Mouse (Mus musculus): Measurements from ENCODE around the gene Tulp1. TPM values are rescaled to one million over a fixed set of nuclear protein-coding genes. Genes with fewer than 3 reads are reported as not detected.
A peak's percentile ranks its signal among the peaks of the same experiment; 100 is the strongest.
"Not testable (repeated sequence)": the region's sequence is repeated elsewhere in the genome, so short reads cannot be mapped to it uniquely, and the experiment has no call there.

Gene Tulp1
- 1 to 10 TPM in 1 of 4 experiments, not detected in 3; 1.2 TPM for total RNA-seq (2022)

DNA sequence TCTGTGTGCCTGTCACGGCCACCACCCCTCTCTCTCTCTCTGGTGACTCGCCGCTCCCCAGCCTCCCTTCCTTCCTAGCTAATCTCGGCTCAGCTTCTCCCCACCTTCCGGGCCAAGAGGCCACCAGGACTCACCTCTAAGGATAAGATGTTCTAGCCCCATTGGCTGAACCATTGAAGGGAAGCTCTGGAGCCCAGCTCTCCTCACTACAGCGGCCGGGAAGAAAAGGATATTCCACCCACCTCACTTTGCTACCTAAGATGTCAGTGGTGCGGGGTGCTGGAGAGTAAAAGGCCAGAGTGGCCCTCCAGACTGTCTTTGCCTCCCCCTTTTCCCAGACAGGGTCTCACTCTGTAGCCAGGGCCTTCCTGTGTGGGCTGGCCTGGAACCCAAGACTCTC, at the start of gene Tulp1:
Gene Tulp1 (minus strand): TSS at position 101 of the 400 bp plus-strand sequence.
- no peak for DNase-seq (ENCODE audit: low spot score in 2 of 2)

DNA sequence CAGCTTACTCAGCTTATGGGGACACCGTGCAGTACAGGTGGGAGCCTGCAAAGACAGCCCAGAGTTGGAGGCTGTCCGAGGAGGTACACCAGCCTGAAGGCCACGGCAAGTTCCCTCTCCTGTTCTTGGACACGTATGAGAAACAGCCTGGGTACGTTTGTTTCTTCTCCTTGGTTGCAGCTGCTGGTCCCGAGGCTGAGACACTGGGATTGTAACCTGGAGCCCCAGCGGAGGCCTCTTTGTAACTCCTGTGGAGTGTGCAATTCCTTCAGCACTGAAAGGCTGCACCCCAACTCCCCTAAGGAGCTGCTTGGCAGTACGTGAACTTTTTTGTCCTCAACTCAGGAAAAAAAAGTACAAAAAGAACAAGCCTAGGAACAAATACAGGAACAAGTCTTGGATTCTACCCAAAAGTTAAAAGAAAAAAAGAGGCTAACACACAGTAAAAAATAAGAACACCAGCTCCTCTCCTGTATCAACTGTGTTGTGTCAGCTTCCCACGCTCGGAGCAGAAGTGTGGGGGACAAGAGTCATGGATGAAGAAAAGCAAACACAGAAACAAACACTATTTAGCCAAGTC, 46.4 kb upstream of the Tulp1 start:
- no peak for DNase-seq (ENCODE audit: low spot score in 2 of 2)

DNA sequence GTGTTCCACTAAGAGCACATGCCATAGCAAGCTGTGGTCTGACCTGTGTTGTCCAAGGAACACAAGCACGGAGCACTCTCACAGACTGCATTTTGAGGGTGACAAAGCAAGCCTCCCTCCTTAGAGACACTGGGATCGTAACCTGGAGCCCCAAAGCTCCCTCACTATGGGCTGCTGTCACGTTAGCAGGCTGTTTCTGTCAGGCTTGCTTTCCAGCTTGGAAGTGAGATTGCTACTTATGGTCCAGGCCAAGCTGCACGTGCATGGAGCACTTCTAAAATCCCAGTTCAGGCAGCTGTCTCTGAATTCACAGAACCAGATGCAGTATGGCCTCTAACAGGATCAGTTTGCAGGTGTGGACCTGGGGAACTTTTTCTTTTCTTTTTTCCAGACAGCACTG, 45.7 kb upstream of the Tulp1 start:
- DNase-seq (ENCODE audit: low spot score in 2 of 2), result no peak

DNA sequence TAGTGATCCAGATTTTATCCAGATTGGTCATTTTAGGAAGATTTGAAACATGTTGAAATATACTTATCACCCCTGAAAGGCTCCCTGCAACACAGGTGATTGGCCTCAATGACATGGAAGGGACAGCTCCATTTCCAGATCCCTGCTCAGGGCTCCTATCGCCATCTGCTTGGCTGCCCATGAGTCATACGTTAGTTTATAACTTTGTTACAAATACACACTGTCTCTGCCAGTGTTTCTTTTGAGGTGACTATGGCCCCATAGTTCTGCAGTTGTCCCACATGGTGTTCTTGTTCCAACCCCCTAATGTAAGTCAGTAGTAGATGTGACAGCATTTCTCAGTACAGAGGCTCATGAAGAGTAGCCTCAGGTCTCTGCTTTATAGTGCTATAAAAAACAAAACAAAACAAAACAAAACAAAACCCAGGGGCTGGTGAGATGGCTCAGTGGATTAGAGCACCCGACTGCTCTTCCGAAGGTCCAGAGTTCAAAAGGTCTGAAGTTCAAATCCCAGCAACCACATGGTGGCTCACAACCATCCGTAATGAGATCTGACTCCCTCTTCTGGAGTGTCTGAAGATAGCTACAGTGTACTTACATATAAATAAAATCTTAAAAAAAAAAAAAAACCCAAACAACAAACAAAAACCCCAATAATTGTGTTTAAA, 43.4 kb upstream of the Tulp1 start:
- DNase-seq (ENCODE audit: low spot score in 2 of 2), result no peak

DNA sequence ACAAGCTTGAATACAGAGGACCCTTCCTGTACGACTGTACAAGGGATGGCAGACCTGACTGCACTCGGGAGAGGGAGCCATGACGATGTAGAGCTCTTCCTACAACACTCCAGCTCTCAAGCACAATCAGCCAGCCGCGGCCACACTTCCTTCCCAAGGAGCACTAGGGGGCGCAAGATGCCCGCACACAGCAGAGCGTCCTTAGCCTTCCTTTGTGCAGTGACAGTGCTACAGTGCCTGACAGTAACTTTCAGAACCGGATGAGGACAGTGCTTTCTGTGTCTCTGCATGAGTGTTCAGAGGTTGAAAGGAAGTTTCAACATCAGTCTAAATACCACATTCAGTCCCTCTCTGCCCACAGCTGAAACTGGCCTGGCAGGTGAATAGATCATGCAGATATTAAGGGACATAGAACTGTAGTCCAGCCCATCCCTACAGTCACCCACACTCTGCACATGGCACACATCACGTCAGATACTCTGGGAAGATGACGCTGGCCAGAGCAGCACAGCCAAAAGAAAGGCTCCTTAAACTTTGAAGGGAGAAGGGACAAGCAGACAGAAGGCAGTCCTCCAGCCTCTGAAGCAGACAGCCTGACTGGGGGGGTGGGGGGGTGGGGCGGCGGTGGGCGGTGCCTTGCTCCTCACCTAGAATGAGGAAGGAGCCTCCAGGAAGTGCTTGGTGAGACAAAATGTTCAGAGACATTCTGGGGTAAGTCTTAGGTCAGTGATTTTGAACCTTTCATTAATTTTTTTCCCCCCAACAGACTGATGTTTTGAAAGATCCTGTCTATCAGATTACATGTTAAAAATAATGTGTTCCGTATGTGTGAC, 42.6 kb upstream of the Tulp1 start:
- DNase-seq (ENCODE audit: low spot score in 2 of 2), result peak; percentile 70 to 89

DNA sequence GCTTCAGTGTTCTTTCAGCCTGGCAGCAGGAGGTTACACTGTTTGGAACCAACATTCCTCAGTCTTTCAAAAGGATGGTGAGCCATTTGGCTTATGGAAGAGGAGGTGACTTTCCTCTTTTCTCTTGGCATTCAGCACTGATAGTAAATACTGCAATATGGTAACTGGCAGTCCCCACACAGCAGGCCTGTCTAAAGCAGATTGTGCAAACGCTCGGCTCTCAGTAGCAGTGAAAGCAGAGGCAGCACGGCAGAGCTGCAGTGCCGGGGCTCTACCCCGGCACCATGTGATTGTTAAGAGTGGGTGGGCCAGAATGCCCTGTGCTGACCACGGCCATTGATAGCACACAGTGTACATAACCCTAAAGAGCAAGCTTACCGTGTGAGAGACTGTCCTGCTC, 41.4 kb upstream of the Tulp1 start:
- DNase-seq (ENCODE audit: low spot score in 2 of 2), result peak; percentile 68

DNA sequence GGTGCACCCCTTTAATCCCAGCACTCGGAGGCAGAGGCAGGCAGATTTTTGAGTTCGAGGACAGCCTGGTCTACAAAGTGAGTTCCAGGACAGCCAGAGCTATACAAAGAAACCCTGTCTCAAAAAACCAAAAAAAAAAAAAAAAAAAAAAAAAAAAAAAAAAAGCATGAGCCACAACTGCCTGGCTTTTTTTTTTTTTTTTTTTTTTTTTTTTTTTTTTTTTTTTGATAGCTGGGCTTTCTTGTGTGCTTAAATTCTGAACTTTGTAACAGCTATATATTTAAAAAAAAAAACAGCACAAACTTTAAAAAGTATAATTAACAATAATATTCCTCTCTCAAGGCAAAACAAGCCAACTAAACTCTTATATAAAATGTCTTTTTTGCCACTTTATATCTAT, 39.7 kb upstream of the Tulp1 start:
- not testable (repeated sequence) for DNase-seq (ENCODE audit: low spot score in 2 of 2)

DNA sequence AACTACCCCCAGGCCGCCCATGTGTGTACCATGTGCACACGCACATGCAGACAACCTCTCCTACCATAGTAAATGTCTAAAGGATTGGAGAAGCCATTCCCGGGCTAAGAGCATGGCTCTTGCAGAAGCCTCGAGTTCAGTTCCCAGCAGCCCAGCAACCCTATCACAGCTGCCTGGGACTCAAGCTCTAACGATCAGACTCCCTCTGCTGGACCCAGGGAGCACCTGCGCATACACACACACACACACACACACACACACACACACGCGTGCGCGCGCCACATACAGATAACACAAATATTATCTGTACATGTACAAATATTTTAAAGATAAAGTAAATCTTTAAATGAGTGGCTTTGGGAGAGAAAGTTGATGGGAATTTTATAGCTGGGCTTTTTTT, 39.3 kb upstream of the Tulp1 start:
- no peak for DNase-seq (ENCODE audit: low spot score in 2 of 2)

DNA sequence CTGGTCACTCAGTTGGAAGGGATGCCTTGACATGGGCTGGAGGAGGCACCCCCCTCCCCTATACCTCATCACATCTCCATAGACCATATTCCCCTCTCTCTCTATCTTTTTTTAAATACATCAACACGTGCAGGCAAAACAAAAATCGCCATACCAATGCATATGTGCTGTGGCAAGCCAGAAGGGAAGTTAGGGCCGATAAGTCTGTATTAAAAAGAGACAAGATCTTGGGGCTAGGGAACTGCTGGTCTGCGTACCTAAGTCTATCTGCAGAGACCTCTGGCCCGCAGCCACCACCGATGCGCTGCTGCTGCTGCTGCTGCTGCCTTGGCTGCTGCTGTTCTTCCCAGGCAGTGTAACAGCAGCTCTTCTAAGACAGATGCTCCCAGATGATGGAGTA, 30.0 kb upstream of the Tulp1 start:
- DNase-seq (ENCODE audit: low spot score in 2 of 2), result no peak

DNA sequence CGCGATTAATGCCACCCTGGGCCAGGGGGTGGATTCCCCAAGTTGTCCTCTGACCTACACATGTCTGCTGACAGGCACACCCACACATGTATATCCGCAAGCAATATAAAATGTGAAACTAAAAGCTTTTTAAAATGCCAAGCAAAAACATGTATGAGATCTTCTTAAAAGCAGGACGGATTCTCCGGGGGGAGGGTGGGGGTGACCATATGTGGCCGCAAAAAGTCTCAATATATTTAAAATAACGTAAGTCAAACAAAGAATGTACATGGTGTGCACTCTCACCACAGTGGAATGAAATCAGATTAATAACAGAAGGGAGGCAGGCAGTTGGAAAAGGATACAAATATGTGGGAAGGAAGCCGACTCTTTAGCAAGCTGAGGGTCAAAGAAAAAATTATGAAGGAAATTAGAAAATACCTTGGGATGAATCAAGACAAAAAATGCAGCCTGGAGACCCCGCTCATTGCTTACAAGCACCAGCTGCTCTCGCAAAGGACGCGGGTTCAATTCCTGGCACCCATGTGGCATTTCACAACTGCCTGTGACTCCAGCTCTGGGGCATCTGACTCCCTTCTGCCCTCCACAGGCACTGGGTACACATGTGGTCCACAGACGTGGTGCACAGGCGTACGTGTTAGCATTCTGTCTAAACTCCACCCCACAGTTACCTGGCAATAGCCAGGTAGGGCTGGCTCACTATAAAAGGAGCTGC, 29.2 kb upstream of the Tulp1 start:
- no peak for DNase-seq (ENCODE audit: low spot score in 2 of 2)

DNA sequence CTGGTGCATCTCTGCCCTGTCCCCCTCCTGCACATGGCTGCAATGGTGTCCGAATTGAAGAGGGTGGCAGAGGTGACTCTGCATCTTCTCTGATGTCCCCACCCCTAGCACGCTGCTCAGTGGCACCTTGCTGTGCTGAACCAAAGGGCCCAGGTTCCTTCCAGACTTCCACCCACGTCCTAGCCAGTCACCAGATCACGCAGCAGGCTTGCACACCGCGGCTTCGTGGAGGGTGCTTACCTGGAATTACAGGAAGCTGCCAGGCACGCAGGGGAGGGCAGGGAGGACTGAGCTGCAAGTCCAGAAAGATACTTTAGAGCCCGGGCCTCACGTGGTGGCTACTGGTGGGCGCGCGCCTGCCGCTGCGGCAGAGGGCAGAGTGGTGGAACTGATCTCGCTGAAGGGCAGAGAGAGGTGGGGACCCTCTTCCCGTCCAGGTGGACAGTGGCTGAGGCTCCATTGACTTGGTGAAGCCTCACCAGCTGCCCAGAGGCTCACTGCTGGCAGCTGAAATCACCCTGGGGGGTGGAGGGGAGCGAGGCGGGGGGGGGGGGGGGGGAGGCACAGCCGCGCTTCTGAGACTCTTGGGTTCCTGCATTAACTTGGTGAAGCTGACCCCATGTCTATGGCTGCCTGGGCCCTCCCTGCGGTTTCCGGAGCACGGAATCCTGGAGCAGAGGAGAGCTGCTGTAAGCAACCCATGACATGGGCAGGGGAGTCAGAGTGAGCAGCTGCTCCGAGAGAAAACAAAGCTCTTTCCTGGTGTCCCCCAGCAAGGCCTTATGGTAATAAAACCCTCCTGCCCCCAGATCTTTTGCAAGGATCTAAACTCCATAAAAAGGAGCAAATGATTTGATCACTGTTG, 26.8 kb upstream of the Tulp1 start:
- no peak for DNase-seq (ENCODE audit: low spot score in 2 of 2)

DNA sequence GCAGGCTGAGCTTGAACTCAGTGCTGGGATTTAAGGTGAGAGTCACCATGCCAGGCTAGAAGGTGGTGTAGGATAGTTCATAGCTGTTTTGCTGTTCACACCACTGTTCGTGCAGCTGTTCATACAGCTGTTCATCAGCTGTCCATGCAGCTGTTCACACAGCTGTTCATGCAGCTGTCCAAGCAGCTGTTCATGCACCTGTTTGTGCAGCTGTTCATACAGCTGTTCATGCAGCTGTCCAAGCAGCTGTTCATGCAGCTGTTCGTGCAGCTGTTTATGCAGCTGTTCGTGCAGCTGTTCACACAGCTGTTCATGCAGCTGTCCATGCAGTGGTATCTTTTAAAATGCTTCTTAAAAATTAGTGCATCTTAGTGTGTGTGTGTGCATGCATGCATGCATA, 23.5 kb upstream of the Tulp1 start:
- no peak for DNase-seq (ENCODE audit: low spot score in 2 of 2)

DNA sequence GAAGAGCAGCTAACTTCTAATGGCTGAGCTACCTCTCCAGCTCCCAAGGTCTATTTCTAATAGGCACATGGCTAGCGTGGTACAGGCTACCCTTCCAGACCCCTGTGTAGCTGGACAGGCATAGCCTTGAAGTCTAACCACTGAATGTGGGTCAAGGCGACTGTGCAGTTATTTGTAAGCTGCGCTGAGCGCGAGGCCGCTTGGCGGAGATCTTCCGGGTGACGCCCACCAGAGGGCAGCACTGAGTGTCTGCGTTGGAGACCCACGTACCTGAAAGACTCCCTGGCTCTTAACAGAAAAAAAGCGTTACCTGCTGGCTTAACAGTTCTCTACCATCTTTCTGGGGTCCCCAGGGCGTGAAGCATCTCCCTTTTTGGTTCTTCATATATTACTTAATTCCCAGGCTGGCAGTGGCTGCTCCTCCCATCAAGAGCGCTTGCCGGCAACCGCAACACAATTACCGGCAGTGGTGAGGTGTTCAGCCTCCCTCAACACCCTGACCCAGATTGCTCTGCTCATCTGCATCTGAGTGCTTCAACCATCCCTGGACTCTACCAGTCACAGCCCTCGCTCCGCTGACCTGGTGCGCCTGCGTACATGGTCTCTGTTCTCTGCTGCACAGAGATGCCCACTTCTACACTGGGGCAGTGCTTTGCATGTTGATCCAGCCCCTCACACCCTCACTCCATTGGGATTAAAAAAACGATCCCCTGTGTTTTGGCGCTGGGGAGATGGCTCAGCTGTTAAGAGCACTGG, 21.3 kb upstream of the Tulp1 start:
- DNase-seq (ENCODE audit: low spot score in 2 of 2), result peak; percentile 60 to 85

DNA sequence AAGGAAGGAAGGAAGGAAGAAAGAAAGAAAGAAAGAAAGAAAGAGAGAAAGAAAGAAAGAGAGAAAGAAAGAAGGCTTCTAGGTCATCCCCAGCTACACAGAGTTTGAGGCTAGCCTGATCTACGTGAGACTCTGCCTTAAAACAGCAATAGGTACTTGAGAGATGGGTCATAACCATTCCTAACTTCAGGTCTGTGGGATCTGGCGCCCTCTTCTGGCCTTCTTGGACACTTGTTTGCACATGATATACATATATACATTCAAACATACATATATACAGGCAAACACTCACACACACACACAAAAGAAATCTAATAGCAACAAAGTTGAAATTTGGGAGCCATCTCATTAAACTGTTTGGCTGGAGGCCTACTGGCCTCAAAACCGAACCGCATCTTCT, 19.3 kb upstream of the Tulp1 start:
- DNase-seq (ENCODE audit: low spot score in 2 of 2), result no peak

DNA sequence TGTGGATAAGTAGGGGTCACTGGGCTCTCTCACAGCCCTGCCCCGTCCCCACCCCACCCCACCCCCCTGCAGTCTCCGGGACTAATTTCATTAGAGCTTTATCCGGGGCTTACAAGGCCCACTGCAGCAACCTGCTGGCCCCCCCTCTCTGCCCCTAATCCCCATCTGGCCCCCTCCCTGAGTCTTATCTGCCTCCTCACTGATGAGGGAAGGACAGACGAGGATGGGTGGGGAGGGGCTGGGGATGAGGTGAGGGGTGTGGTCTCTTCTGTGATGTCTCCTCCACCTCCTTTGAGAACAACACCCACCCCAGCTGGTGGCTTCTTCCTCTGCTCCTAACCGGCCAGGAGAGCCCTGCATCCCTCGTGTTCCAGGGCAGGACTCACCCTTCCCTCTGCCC, 15.2 kb upstream of the Tulp1 start:
- DNase-seq (ENCODE audit: low spot score in 2 of 2), result no peak

DNA sequence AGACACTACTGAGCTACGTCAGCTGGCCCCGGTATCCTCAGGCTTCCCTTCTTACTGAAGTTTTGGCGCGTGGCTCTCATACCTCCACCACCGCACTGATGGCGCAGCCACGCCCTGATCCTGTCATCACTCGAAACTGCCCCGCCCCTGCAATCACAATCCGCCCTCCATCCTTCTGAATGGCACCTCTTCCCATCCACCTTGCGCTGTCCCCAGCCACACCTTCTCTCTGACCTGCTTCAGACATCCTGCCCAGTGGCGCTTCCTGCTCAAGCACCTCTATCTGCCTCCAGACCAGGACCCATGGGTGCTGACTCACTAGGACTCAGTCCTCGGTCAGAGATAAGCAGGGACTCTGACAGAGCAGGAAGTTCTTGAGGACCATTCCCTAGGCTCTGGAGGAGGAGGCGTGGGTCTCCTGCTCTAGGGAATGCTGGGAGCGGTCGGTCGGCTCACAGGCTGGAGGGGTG, 10.6 kb upstream of the Tulp1 start:
- no peak for DNase-seq (ENCODE audit: low spot score in 2 of 2)

DNA sequence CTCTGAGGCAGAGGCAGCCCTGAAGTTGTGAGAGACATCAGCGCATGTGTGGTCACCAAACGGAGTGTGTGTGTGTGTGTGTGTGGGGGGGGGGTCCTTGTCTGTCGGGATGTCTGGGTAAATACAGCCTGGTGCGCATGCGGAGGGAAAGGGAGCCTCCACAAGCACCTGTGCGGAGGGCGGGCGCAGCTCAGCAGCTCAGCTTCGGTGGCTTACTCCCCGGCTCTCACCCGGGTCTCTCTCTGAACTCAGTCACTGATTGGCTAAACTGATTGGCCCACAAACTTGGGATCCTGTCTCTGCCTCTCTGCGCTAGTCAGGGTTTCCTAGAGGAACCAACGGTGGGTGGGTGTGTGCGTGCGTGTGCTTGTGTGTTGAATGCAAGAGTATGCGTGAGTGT, 9.5 kb upstream of the Tulp1 start:
- DNase-seq (ENCODE audit: low spot score in 2 of 2), result no peak

DNA sequence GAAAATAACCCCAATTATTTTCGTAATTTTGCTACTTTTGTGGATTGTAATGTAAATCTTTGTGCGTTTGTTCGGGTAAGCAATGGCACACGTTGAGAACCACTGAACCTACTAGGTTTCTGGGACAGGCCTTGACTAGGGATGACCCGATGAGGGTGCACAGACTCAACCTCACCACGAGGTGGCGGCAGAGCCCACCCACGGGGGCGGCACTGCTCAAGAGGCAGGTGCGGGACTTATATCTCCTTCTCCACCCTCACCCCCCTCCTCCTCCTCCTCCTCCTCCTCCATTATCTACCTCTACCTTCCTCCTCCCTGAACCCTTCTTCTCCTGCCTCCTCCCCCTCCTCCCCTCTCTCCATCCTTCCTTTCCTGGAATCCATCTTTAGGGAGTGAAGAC, 8.8 kb upstream of the Tulp1 start:
- DNase-seq (ENCODE audit: low spot score in 2 of 2), result no peak

DNA sequence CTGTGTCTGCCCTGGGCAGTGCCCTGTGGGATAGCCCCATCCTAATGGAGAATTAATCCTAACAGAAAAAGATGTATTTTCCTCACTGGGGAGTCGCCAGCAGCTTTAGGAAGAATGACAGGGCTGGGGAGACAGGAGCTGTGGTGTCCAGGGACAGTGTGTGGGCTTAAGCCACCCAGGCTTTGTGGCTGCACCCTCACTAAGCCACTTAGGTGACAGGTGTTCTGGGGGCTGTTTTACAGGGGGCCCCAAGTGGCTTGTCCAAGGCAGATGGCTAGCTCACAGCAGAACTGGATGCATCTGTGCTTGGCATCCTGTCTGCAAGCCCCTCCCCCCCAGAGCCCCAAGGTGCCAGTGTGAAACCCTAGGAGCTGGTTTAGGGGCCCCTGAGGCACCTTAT, 6.9 kb upstream of the Tulp1 start:
- DNase-seq (ENCODE audit: low spot score in 2 of 2), result no peak

DNA sequence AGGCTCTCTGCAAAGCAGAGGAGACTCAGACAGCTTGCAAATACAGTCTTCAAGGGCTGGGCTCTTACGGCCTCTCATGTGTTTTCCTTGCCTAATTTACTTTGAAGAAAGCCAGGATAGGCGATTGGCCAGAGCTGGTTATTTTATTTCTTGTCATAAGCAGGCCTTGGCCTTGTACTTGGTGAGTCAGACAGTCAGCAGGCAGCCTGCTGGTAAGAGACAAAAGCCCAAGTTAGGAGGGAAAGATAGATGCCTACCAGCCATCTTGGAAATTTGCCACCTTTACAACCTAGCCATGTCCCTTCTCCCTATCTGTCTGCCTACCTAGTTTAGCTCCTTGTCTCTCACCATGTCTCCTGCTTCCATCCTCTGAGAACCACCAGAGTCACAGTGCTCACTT, 6.3 kb upstream of the Tulp1 start:
- no peak for DNase-seq (ENCODE audit: low spot score in 2 of 2)
